Mouse (Mus musculus): ENCODE results near the gene Tfb2m.
A peak's percentile ranks its signal among the peaks of the same experiment; 100 is the strongest.

Gene Tfb2m

DNA sequence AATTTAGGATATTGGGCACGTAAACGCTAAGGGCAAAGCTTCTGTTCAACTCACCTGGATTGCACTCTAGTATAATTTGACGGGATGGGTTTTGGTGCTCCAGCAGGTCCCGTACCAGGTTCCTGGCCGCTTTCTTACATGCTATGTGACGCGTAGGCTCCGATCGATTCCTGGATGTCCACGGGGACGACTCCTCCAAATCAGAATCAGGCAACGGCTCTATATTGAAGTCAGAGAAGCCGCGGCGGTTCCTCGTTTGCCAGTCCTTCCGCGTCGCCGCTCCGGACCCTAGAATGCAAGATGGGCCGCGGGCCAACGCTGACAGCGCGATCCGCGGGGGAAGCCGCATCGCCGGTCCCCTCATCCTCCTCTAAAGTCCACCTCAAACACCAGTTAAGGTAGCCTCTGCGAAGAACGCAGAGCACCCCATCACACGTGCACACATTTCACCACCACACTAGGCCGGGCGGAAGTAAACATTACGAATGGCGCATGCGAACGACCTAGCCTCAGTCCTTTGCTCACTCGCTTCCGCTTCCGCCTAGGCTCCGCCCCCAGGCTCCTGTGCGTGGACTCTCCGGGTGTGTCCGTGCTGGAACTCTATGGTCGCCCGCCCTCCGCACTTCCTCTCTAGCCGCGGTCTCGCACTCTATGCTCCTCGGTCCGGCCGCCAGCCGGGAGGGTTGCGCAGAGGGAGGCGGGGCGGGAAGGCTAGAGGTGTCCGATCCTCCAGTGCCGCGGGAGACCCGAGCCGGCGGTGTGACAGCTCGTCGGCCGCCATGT, at the start of gene Tfb2m, which contains the start of gene Cnst:
Gene Tfb2m, minus strand, starts transcription at position 500 of the 783 bp plus-strand sequence.
Gene Cnst, plus strand, starts transcription at position 603 of the 783 bp plus-strand sequence.
- DNase-seq, result peak; percentile 98 to 99

GRCm38 (mm10) chr1:179592972-179593371, 46.9 kb upstream of the Tfb2m start:
- peak; percentile 49 to 62 for DNase-seq

DNA sequence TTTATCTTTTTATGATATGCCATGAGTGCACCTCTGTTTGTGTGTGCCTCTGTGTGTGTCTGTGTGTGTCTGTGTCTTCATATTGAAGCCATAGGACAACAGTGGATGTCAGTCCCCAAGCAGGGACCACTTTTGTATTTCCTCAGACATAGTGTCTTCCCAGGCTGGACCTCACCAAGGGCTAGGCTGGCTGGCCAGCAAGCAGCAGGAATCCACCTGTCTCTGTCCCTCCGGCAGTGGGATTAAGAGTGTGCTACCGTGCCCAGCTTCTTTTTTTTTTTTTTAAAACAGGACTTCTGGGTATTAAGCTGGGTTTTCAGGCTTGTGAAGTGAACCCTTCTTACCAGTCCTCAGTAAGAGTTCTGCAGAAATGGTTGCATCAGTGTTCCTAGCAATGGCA, 46.1 kb upstream of the Tfb2m start:
- DNase-seq, result peak; percentile 46 to 59

DNA sequence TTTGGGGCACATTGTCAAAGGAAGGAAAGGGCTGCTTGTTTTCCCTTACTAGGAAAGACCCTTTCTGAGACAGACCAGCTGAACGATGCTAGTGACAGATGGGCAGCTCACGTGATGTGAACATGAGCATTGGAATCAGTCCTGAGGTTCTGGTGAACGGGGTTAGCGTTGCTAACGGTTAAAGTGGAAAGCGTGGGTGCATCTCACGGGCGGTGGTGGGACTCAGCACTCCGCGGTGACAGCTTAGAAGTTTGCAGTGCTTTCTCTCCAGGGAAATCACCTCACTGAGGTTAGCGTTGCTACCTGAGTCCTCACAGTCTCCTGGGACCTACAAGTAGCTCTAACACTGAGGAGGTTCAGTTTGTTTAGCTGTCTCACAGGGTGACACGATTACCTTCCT, 45.6 kb upstream of the Tfb2m start:
- DNase-seq, result peak; percentile 81 to 84

DNA sequence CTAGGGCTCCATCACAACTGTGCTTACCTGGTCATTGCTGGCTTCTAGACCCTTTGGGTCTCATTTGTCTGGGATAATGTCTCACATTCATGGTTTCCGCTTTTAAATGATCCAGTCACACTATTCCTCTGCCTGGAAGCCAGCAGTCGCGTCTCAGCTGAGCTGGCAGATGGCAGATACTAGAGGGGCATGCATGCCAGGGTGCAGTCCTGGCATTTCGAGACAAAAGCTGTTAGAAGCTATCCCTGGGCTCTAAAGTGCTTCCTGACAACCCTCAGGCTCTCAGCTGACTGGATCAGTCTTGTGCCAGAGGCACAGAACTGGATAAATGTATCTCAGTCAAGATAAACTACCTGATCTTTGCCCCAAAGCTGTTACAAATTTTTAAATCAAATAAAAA, 42.2 kb upstream of the Tfb2m start:
- peak; percentile 75 to 83 for DNase-seq

DNA sequence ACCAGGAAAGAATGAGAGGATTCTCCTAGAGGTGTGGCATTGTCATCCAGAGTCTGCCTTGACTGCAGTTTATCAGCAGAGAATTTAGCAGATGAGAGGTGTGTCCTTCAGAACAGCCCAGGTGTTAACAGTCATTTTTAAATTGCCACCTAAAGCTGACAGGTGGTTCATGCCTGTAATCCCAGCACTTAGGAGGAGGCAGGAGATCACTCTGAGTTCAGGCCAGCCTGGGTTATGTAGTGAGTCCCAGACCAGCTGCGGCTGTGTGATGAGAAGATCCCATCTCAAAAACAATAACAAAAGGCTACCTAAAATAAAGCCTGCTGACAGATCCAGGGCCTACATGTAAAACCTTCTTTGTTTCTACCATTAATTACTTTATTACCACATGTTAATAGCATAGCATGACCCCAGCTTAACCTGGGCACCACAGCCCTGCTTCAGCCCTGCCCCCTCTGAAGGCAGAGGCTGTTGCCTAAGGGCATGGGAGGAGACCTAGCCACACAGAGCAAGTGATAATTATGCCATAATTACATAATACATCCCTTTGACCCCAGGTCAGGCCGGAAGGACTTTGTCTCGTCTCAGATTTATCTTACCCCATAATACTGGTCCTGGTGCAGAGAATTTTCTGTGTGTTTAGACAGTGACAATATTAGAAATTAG, 40.5 kb upstream of the Tfb2m start:
- no peak for DNase-seq

DNA sequence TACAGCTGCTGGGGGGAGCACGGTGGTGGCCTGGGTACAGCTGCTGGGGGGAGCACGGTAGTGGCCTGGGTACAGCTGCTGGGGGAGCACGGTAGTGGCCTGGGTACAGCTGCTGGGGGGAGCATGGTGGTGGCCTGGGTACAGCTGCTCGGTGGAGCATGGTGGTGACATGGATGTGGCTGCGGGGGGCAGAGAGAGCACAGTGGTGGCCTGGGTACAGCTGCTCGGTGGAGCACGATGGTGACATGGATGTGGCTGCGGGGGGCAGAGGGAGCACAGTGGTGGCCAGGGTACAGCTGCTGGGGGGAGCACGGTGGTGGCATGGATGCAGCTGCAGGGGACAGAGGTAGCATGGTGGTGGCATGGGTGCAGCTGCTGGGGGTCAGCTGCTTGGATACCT, 39.6 kb upstream of the Tfb2m start:
- DNase-seq, result no peak

GRCm38 (mm10) chr1:179584220-179584619, 38.2 kb upstream of the Tfb2m start:
- DNase-seq, result no peak

DNA sequence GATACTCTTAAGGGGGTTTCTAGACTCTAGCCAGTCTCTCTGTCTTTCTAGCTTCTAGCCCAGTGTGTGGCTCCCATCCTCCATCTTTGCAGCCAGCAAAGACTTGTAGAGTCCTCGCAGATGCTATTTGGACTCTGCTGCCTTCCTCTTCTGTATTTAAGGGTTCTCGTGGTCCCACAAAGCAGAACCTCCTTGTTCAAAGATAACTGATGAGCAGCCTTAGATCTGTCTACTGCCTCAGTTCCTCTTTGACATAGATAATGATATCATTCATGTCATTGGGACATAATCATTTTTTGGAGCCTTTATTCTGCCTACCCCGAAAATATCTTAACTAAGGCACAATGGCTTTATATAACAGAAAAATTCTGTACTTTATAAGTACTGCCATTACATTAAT, 37.0 kb upstream of the Tfb2m start:
- no peak for DNase-seq

DNA sequence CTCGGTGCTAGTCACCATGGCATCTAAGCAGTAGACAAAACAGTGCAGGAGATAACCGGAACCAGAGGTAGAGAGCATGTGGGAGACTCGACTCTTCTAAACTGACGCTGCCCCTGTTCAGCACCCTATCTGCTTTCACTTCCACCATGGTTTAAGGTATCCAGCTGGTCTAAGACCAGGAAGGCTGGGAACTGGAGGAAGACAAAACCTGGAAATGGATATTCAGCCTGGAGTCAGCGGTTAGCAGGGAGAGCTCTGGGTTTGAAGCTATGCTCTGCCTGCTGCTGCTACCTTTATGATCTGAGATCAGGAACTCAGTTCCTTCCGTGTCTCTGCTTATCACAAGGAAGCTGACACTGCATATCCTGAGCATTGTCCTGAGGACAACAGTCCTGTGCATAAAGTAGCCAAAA, 36.0 kb upstream of the Tfb2m start:
- DNase-seq, result no peak

DNA sequence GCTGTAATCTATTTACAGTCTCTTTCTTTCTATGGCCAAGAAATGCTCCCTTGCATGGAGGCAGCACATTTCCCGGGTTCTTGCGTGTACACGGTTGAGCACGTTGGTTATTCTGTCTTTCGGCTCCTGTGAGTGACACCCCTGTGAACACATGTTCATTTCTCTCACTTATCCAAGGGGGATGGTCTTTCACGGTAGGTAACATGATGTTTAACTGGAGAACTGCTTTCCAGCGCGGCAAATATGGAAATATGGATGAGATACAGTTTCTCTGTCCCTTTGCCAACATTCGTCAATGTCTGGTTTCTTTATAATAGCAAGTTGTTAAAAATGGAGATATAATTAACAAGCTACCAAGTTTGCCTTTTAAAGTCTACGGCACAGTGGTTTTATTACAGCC, 35.4 kb upstream of the Tfb2m start:
- no peak for DNase-seq

DNA sequence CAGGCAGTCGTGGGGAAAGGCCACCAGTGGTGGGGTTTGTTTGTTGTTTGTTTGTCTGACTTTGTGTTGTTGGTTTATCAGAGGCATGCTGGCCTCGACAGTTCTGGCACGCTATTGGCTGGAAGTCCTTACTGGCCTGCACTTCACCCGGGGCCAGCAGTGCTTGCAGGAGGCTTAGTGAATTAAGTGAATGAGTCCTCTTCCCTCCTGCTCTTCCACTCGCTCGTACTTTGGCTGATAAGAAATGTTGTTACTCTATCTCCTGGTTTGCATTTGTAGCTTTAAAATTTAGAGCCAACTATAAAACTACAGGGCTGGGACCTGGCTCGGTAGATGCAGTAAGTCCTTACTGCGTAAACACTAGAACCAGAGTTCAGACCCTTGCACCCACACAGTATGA, 34.1 kb upstream of the Tfb2m start:
- no peak for DNase-seq

DNA sequence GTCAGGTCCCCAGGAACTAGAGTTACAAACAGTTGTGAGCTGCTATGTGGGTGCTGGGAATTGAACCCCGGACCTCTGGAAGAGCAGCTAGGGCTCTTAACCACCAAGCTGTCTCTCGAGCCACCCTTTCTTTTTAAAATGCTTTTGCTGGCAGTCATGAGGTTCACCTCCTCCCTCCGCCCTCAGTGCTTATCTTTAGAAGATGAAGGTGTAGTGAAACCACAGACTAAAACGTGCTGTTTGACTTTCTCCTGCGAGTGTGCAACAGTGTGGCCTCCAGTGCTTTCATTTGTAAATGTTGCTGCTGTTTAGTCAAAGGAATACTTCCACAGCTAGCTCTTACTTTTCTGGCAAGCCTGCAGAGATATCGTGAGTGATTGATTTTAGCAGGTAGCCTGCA, 32.6 kb upstream of the Tfb2m start:
- no peak for DNase-seq

DNA sequence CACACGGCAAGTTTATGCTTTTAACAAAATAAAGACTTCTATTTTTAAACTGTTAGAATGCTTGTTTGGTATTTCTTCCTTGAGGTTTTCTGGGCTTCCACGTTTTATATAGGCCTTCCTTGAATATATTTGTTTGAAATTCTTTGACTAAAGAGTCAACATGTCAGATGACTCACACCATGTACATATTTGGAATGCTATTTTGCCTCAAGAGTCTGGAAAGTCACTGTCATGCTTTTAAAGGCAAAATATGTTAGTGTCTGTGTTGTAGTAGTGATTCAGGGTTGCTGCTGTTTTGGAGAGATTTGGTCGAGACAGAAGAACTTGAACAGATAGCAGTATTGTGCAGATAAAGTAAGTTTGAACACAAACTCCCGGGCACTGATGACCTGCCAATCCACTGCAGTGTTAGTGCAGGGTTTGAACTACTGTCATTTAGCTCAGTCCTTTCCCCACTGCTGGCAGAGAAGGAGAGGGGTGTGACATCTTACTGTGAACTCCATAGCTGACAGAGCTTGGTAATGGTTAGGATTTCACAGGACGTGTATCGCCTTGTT, 27.7 kb upstream of the Tfb2m start:
- DNase-seq, result no peak

- DNase-seq, result no peak
These were observed 25.6 kb upstream of the Tfb2m start for GRCm38 (mm10) chr1:179571686-179572085.

- DNase-seq, result no peak
These were observed 24.4 kb upstream of the Tfb2m start for GRCm38 (mm10) chr1:179570482-179570881.

DNA sequence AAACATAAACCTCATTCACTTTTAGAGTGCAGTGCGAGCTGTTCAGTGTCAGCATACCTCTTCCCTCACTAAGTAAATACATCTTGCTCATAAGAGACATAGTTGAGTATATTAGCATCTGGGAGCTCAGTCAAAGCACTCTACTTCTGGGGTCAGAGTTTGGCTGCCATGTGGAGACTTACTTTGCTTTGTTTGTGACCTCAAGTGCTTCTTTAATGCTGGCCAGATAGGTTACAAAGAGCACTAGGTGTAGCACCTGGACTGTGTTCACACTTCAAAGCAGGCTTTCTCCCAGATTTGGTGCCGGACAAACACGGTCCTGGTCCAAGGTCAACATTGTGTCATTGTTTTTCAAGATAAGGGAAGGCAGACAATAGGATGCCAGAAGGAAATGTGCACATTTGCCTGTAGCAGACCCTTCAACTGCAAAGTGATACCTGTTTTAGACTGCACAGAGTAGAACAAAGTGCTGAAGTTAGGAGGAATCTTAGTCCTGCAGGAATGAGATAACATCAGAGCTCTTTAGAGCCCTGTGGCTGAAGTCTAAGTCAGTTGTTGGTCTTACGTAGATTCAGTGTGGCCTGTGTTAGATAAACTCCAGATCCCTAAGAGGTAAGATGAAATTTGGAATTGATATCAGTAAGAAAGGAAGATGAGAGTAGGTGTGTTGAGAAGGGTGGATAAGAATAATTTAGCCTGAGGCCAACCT, 22.8 kb upstream of the Tfb2m start:
- DNase-seq, result no peak

DNA sequence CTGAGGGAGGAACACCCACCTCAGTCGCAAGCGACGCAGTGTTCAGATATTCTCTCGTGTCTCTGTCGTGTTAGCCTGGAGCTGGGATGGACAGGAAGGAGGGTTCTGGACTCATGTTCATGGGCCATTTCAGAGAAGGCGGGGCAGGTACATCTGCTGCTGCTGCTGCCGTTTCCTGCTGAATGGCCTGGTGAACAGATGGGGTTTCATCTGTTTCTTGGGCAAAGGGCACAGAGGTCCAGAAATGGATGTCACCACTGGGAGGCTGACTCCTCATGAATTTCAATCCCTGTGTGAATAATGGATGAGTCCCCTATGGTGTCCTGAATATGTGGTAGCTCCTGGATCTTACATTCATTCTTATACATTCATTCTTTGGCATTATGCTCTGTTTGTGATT, 21.5 kb upstream of the Tfb2m start:
- peak; percentile 36 to 41 for DNase-seq

DNA sequence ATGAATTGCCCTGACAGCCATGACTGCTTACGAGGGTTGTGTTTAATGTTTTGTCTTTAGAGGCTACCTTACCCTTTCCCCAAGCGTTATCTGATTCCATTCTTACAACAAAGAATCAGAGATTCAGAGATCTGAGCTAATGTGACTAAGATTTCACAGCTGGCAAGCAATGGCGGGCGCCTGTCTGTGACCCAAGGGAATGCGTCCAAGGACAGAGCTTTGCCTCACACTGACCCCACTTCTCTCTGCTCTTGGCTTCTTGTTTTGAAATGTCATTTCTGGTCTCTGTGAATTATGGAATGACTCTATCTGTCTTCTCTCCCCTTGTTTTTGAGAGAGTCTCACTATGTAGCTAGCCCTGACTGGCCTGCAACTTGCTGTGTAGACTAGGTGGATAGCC, 17.9 kb upstream of the Tfb2m start:
- DNase-seq, result no peak

- DNase-seq, result peak in 1 of 2 experiments; percentile 58
These were observed 17.1 kb upstream of the Tfb2m start for GRCm38 (mm10) chr1:179563211-179563610.

- no peak for DNase-seq
These were observed 14.9 kb upstream of the Tfb2m start for GRCm38 (mm10) chr1:179560845-179561430.

GRCm38 (mm10) chr1:179559446-179560194, 13.6 kb upstream of the Tfb2m start:
- DNase-seq, result no peak
